Mouse (Mus musculus) spleen, adult 12 weeks (tissue): ENCODE results near the gene Mgrn1.

ENCODE experiments used
- DNase-seq: peaks from one replicate; pipeline ENCODE4 v3.0.0; 2022; ENCODE audit warnings: low spot score

Gene Mgrn1

GRCm38 (mm10) chr16:4879101-4879707 is 6.8 kb upstream of the Mgrn1 start:
- peak; percentile 34 for DNase-seq

GRCm38 (mm10) chr16:4879708-4880124 is 6.3 kb upstream of the Mgrn1 start:
- DNase-seq: peak; percentile 80

GRCm38 (mm10) chr16:4880136-4880825 is 5.8 kb upstream of the Mgrn1 start, which contains the start of gene Ubald1:
Ubald1 (minus strand) TSS chr16:4880315.
- peak; percentile 90 for DNase-seq

GRCm38 (mm10) chr16:4881400-4882351 is 4.4 kb upstream of the Mgrn1 start:
- no peak for DNase-seq

GRCm38 (mm10) chr16:4884930-4885329 is 1.1 kb upstream of the Mgrn1 start:
- DNase-seq: no peak

- no peak for DNase-seq
Observed at GRCm38 (mm10) chr16:4886690-4887020, 606 bp downstream of the Mgrn1 start.

GRCm38 (mm10) chr16:4890201-4890709 is 4.2 kb downstream of the Mgrn1 start:
- no peak for DNase-seq

- DNase-seq: no peak
Observed at GRCm38 (mm10) chr16:4892171-4892570, 6.1 kb downstream of the Mgrn1 start.

GRCm38 (mm10) chr16:4894201-4894908 is 8.3 kb downstream of the Mgrn1 start:
- no peak for DNase-seq

- no peak for DNase-seq
Observed at GRCm38 (mm10) chr16:4896249-4897027, 10.4 kb downstream of the Mgrn1 start.

GRCm38 (mm10) chr16:4897146-4897730 is 11.2 kb downstream of the Mgrn1 start:
- no peak for DNase-seq

GRCm38 (mm10) chr16:4898881-4899280 is 12.8 kb downstream of the Mgrn1 start:
- DNase-seq: peak; percentile 34

- no peak for DNase-seq
Observed at GRCm38 (mm10) chr16:4899711-4900110, 13.7 kb downstream of the Mgrn1 start.

GRCm38 (mm10) chr16:4901167-4901566 is 15.1 kb downstream of the Mgrn1 start:
- DNase-seq: no peak

GRCm38 (mm10) chr16:4902390-4902789 is 16.3 kb downstream of the Mgrn1 start:
- DNase-seq: no peak

- DNase-seq: no peak
Observed at GRCm38 (mm10) chr16:4903491-4904102, 17.5 kb downstream of the Mgrn1 start.

- no peak for DNase-seq
Observed at GRCm38 (mm10) chr16:4904878-4905277, 18.8 kb downstream of the Mgrn1 start.

GRCm38 (mm10) chr16:4905591-4905990 is 19.5 kb downstream of the Mgrn1 start:
- no peak for DNase-seq

GRCm38 (mm10) chr16:4906559-4906958 is 20.5 kb downstream of the Mgrn1 start:
- DNase-seq: no peak

- DNase-seq: no peak
Observed at GRCm38 (mm10) chr16:4907386-4907785, 21.3 kb downstream of the Mgrn1 start.
